Mouse (Mus musculus): ENCODE data around the gene Aqp12. TPM values are rescaled to one million over a fixed set of nuclear protein-coding genes. Genes with fewer than 3 reads are reported as not detected.
A peak's percentile ranks its signal among the peaks of the same experiment; 100 is the strongest.

The Aqp12 gene
- polyA plus RNA-seq, 1 experiment from 2014 or later: 9.6 TPM

DNA sequence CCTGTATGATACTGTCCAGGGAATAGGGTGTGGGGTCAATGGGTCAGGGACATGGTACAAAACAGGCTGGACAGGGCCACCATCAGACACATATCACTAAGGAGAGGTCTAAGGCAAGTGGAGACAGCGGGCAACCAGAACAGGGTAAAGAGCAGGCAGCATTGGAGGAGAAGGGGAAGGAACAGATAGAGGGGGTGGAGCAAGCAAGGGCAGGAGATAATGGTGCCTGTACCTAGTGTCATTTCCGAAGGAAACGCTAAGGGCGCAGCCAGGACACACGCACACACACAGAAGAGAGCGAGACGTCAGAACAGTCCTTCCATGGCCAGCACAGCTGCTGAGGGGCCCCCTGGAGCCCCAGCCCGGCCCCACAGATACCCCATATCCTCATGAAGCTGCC lies 20.5 kb downstream of the Aqp12 start:
- no peak for ATAC-seq (ENCODE audit: insufficient read depth, low FRiP score, low read depth)
- H3K36me3 ChIP-seq: no peaks in the 10 kb centered on the region
- no peak overlapping the region for H3K4me2 ChIP-seq
- H3K9ac ChIP-seq: no peak overlapping the region
- no peaks in the 10 kb centered on the region for H3K4me1 ChIP-seq
- H3K27ac ChIP-seq: no peak overlapping the region
- no peak overlapping the region for H3K4me3 ChIP-seq (replicated peaks)
- 81% methylated on average over 8 of the region's 8 CpGs for WGBS
- no peaks in the 10 kb centered on the region for H3K27me3 ChIP-seq (replicated peaks)
- no peaks in the 10 kb centered on the region for H3K9me3 ChIP-seq

DNA sequence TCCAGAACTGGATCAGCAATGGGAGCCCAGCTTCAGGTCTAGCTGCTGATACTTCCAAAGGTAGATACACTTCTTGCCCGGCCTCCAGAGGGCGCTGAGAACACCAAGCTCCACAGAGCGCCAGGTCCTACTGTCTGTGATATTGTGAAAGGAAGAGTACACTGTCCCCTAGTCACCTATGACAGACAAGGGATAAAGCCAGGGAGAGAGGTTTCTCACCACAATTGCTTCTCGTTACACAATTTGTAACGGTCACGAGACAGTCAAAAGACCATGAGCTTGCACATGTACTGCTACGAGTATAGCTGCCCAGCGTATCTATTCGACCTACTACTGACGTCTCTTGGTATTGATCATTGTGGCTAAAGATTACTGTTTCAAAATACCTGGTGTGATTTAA lies 23.3 kb downstream of the Aqp12 start:
- Histone ChIP-seq H3K4me2 (no peak overlapping the region), H3K9me3 (no peaks in the 10 kb centered on the region), H3K9ac (no peak overlapping the region), H3K36me3 (no peaks in the 10 kb centered on the region), H3K27ac (no peak overlapping the region), H3K4me3 (replicated peaks) (no peak overlapping the region), H3K27me3 (replicated peaks) (no peaks in the 10 kb centered on the region), H3K4me1 (no peaks in the 10 kb centered on the region)
- ATAC-seq (ENCODE audit: insufficient read depth, low FRiP score, low read depth): no peak
- WGBS: 88% methylated on average over 10 of the region's 10 CpGs

DNA sequence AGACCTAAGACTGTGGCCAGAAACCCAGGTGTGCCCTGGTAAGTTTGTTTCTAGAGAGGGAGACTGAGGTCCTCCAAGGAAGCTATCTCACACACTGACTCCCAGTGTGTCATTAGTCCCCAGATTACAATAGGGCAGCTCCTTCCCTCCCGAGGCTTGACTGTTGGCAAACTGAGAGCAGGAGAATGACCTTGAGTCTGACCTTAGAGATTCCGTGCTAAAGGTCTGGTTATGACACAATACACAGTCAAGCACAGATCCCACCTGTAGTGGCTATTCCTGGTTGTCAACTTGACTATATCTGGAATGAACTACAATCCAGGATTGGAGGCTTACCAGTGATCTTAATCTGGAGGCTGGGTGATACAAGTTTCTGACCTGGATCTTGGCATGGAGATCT lies 23.9 kb downstream of the Aqp12 start:
- Histone ChIP-seq H3K27me3 (replicated peaks) (no peaks in the 10 kb centered on the region), H3K9ac (no peak overlapping the region), H3K9me3 (no peaks in the 10 kb centered on the region), H3K27ac (no peak overlapping the region), H3K4me2 (no peak overlapping the region), H3K36me3 (no peaks in the 10 kb centered on the region), H3K4me3 (replicated peaks) (no peak overlapping the region), H3K4me1 (no peaks in the 10 kb centered on the region)
- WGBS: 53% methylated on average over 2 of the region's 2 CpGs
- ATAC-seq (ENCODE audit: insufficient read depth, low FRiP score, low read depth): no peak

GRCm38 (mm10) chr1:93031199-93031598 lies 25.1 kb downstream of the Aqp12 start:
- Histone ChIP-seq H3K27me3 (replicated peaks) (no peaks in the 10 kb centered on the region), H3K9ac (no peak overlapping the region), H3K4me2 (no peak overlapping the region), H3K4me3 (replicated peaks) (no peak overlapping the region), H3K27ac (no peak overlapping the region), H3K4me1 (no peaks in the 10 kb centered on the region), H3K9me3 (no peaks in the 10 kb centered on the region), H3K36me3 (no peaks in the 10 kb centered on the region)
- no peak for ATAC-seq (ENCODE audit: insufficient read depth, low FRiP score, low read depth)
- 77% methylated on average over 3 of the region's 3 CpGs for WGBS

DNA sequence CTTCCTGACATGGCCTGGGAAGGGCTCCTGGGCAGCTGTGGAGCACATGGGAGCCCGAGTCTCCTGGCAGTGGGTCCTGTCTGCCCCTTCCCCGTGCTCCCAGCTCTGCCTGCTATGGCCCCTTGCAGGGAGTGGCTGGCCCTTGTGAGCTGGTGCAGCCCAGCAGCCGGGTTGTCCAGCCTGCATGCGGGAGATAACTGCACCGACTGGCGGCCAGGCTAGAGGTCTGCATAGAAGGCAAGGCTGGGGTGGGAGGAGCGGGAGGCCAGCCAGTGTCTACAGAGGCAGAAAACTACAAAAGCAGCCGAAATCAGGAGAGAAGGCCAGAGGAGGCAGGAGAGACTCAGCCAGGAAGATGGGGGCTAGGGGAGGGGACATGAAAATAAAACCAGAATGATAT lies 27.9 kb downstream of the Aqp12 start:
- H3K27me3 ChIP-seq (replicated peaks): no peaks in the 10 kb centered on the region
- H3K36me3 ChIP-seq: no peaks in the 10 kb centered on the region
- H3K4me3 ChIP-seq (replicated peaks): no peak overlapping the region
- H3K9me3 ChIP-seq: no peaks in the 10 kb centered on the region
- H3K4me1 ChIP-seq: no peaks in the 10 kb centered on the region
- ATAC-seq (ENCODE audit: insufficient read depth, low FRiP score, low read depth): peak; percentile 80; the same call in 1 of the 2 replicates
- H3K27ac ChIP-seq: no peak overlapping the region
- H3K9ac ChIP-seq: no peak overlapping the region
- no peak overlapping the region for H3K4me2 ChIP-seq
- 41% methylated on average over 8 of the region's 8 CpGs for WGBS

DNA sequence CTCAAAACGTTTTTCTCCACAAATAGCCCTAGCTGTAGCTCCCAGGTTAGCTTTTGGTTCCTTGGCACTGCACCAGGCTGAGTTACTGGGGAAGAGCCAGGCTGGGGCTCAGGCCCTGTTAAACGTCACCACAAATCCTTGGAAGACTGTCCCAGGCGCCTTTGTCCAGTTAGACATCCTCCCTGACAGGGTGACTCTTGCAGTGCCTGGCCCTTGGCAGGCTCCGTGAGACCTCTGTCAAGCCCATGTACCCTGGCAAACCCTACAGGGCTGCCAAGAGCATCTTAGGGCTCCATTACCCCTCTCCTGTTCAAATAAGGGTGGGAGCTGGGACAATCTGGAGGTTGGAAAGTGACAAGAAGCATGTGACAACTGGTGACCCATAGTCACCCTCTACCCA lies 29.8 kb downstream of the Aqp12 start:
- Histone ChIP-seq H3K4me3 (replicated peaks) (no peak overlapping the region), H3K4me2 (no peak overlapping the region), H3K27me3 (replicated peaks) (no peaks in the 10 kb centered on the region), H3K36me3 (no peaks in the 10 kb centered on the region), H3K9me3 (no peaks in the 10 kb centered on the region), H3K9ac (no peak overlapping the region), H3K4me1 (no peaks in the 10 kb centered on the region), H3K27ac (no peak overlapping the region)
- ATAC-seq (ENCODE audit: insufficient read depth, low FRiP score, low read depth): no peak
- WGBS: 71% methylated on average over 4 of the region's 4 CpGs

DNA sequence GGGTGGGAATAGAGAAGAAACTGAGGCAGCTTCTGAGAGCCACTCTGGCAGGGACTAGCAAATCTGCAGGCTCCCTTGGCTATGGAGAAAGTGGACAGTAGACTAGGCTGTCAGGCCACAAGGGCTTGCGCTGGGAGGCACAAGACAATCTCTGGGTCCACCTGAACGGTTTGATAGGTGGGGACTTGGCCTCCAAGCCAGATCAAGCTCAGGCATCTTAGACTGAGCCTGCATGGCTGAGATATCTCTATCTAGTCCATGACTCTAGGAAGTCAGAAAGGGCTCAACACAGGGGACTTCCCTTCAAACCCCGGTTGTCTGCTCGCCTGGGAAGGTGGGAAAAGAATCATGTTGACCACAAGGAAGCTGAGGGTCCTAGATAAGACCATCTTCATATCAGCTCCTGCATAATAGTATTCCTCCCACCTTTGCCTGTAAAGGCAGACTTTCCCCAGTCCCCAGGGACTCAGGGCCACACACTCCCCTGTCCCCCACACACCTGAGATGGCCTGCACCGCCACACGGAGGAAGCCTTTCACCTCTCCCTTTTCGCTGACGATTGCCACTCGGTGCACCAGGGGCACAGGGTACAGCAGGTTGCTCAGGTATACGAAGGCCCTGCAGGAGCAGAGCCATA lies 40.1 kb downstream of the Aqp12 start:
- 79% methylated on average over 10 of the region's 10 CpGs for WGBS

GRCm38 (mm10) chr1:93050071-93050470 lies 43.9 kb downstream of the Aqp12 start:
- ATAC-seq (ENCODE audit: insufficient read depth, low FRiP score, low read depth): no peak
- Histone ChIP-seq H3K27ac (no peak overlapping the region), H3K9ac (no peak overlapping the region), H3K4me3 (replicated peaks) (no peak overlapping the region), H3K9me3 (no peaks in the 10 kb centered on the region), H3K36me3 (no peaks in the 10 kb centered on the region), H3K4me2 (no peak overlapping the region), H3K27me3 (replicated peaks) (no peaks in the 10 kb centered on the region), H3K4me1 (no peaks in the 10 kb centered on the region)
- 81% methylated on average over 3 of the region's 3 CpGs for WGBS

More for the DNA sequence above, 40.1 kb downstream of the Aqp12 start:
- no peak for ATAC-seq (ENCODE audit: insufficient read depth, low FRiP score, low read depth)
- Histone ChIP-seq H3K4me1 (no peaks in the 10 kb centered on the region), H3K36me3 (no peaks in the 10 kb centered on the region), H3K4me3 (replicated peaks) (no peak overlapping the region), H3K4me2 (no peak overlapping the region), H3K9me3 (no peaks in the 10 kb centered on the region), H3K9ac (no peak overlapping the region), H3K27me3 (replicated peaks) (no peaks in the 10 kb centered on the region), H3K27ac (no peak overlapping the region)

- no peak overlapping the region for H3K27ac ChIP-seq
- H3K36me3 ChIP-seq: no peaks in the 10 kb centered on the region
- H3K27me3 ChIP-seq (replicated peaks): no peaks in the 10 kb centered on the region
- no peak overlapping the region for H3K4me3 ChIP-seq (replicated peaks)
- H3K9me3 ChIP-seq: no peaks in the 10 kb centered on the region
- no peak for ATAC-seq (ENCODE audit: insufficient read depth, low FRiP score, low read depth)
- no peaks in the 10 kb centered on the region for H3K4me1 ChIP-seq
- H3K4me2 ChIP-seq: no peak overlapping the region
- WGBS: 63% methylated on average over 18 of the region's 23 CpGs
- H3K9ac ChIP-seq: no peak overlapping the region
Measured at GRCm38 (mm10) chr1:93051124-93051833, 45.1 kb downstream of the Aqp12 start.

Other genes starting within 250 kb of the Aqp12 start
- gene Gpc1, start 174.7 kb upstream of the Aqp12 start, polyA plus RNA-seq (2015; fragmentation: Nextera tagmentation; extraction: Ambion mirVana): 48.7 TPM in 2 replicates
- gene Ankmy1, start 103.4 kb upstream of the Aqp12 start, polyA plus RNA-seq (2015; fragmentation: Nextera tagmentation; extraction: Ambion mirVana): 0.19 and 0.34 TPM in 2 replicates
- 12.8 and 15.9 TPM in 2 replicates for gene Dusp28, start 99.4 kb upstream of the Aqp12 start, polyA plus RNA-seq (2015; fragmentation: Nextera tagmentation; extraction: Ambion mirVana)
- 44.0 and 45.5 TPM in 2 replicates for gene Rnpepl1, start 95.6 kb upstream of the Aqp12 start, polyA plus RNA-seq (2015; fragmentation: Nextera tagmentation; extraction: Ambion mirVana)
- 35.5 and 35.9 TPM in 2 replicates for gene Capn10, start 72.0 kb upstream of the Aqp12 start, polyA plus RNA-seq (2015; fragmentation: Nextera tagmentation; extraction: Ambion mirVana)
- 6.2 and 7.7 TPM in 2 replicates for gene Gpr35, start 55.5 kb upstream of the Aqp12 start, polyA plus RNA-seq (2015; fragmentation: Nextera tagmentation; extraction: Ambion mirVana)
- gene Kif1a, start 95.6 kb downstream of the Aqp12 start, polyA plus RNA-seq (2015; fragmentation: Nextera tagmentation; extraction: Ambion mirVana): 15.2 and 18.3 TPM in 2 replicates
- gene Agxt, start 128.9 kb downstream of the Aqp12 start, polyA plus RNA-seq (2015; fragmentation: Nextera tagmentation; extraction: Ambion mirVana): 0.44 and 0.54 TPM in 2 replicates
- 4.6 and 8.2 TPM in 2 replicates for gene 2310007B03Rik, start 154.6 kb downstream of the Aqp12 start, polyA plus RNA-seq (2015; fragmentation: Nextera tagmentation; extraction: Ambion mirVana)
- 0.15 and 0.21 TPM in 2 replicates for gene Crocc2, start 162.4 kb downstream of the Aqp12 start, polyA plus RNA-seq (2015; fragmentation: Nextera tagmentation; extraction: Ambion mirVana)
- 8.7 and 12.3 TPM in 2 replicates for gene Sned1, start 229.5 kb downstream of the Aqp12 start, polyA plus RNA-seq (2015; fragmentation: Nextera tagmentation; extraction: Ambion mirVana)

Measured in stomach, embryonic 15.5 days (tissue).